Mouse (Mus musculus) thymus, postnatal 25 days (tissue): ENCODE results near the gene Spns1.

Experiments used
- DNase-seq: peaks from one replicate; pipeline ENCODE4 v3.0.0; 2022

Spns1 gene

DNA sequence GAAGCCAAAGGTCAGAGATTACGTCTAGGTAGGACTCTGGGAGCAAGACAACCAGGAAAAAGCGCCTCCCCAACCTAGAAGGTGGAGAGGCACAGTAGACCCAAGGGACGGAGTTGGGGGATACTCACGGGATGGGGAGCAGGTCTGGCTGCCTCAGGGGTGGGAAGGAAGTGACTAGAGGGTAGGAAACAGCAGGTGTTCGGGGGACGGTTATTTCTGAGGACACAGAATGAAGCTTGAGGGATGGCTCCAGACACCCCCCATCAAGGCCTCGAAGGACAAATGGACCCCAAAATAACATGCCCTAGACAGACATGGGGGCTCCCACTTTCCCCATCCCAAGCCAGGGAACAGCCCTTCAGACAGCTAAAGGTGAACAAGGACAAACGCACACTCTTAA is 8.9 kb downstream of the Spns1 start:
- DNase-seq: peak; percentile 54

DNA sequence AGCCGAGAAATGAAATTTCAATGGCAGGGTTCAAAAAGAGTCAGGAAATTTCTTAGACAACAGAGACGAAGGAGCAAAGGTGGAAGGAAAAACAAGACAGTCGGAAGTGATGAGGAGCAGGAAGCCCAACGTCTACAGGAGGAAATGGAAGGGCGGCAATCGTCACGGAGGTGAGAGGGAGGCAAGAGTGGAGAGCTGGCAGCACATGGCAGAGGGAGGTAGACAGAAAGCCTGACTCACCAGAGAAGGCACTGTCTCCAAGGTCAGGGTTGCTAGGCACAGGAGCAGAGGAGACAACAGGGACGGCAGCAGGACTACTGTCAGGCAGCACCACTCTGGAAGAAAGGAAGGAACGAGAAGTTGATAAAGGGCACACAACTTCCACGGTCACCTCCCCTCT is 9.6 kb downstream of the Spns1 start:
- peak; percentile 59 for DNase-seq

DNA sequence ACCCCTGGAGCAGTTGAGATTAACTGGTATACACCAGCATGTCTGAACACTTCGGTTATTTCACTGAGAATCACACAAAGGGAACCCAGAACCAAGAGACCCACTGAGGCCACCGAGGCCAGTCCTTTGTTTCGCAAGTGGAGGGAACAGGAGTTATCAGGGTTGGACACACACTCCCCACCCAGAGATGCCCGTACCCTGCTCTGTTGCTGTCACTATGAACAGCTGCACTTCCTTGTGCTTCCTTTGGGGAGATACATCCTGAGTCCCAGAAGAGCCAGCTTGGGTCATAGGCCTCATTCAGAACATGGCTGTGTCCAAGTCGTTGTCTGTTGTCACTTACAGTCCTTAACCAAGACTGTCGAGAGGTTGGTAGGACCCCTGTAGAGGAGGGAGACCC is 14.2 kb downstream of the Spns1 start:
- no peak for DNase-seq

DNA sequence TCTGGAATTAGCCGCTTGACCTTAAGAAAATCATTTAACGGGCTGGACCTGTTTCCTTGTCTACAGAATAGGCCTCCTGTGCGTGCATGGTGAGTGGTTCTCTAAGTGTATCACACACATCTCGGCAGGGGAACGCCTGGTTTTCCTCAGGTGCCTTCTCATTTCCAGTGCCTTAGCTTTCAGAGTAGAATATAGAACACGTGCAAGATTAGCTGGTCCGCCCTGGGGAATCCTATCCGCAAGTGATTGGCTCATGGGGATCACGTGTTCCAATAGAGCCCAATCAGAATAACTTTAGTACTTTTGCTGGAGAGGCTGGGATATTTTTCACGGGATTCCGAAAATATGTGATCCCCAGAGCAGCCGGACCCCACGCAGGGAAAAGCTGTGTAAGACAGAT is 18.2 kb downstream of the Spns1 start:
- no peak for DNase-seq

DNA sequence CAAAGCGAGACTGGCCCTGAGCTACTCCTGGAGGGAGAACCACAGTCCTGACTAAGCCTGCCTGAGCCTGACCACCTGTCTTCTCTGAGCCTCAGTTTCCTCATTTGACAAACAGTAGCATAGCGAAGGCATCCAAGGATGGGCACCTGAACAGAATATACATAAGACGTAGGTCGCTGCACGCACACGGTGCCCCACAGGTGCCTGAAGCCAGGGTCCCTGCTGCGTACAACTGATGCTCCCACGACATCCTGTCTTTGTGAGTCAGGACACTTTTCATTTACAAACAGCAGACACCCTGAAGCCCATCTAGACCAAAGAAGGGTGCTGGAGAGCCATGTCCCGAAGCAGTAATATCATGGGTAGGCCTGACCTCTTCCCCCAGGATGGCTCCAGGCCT is 18.8 kb downstream of the Spns1 start:
- DNase-seq: no peak

DNA sequence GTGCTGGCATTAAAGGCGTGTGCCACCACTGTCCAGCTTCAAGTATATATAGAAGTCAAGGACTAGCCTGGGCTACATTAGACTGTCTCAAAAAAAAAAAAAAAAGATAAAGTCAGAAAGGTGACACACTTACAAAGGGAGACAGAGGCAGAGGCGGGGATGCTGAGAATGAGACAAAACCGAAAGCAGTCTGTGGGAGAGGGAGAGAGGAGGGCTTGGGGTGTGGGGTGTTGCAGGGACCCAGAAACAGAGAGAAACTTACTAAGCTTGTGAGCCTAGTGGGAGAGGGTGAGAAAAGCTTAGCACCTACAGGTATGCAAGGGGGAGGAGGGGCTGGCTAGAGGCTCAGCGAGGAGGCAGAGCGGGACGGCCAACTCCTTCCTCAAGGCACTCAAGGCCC is 19.4 kb downstream of the Spns1 start:
- no peak for DNase-seq

DNA sequence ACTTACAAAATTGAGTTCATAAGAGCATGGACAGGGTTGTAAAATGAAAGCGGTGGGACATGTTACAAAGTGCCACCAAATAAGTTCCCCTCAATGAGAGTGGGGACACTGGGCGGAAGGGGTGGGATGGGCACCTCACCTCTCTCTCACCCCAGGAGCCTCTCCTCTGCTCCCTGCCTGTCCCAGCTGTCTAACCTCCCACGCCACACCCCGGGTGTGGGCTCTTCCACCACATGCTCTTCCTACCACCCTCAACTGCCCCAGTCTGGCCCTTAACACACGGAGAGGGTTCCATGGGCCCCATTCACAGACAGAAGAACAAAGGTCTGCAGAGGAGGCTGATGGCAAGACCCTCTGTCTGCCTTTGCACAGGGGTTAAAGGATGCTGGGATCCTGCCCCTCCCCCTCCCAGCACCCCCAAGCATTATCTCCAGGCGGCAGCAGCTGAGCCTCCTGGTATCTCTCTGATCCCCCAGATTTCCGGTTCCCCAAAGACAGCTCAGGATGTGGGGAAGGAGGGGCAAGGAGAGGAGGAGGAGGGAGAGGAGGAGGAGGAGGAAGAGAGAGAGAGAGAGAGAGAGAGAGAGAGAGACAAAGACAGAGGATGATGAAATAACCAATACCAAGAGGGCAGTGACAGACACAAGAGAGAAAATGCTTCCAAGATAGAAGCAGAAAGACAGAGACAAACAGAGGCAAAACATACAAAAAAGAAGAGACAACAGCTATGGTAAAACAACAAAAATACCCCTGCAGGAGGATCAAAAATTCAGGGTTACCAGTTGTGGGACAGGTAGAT is 20.3 kb downstream of the Spns1 start:
- DNase-seq: peak; percentile 59

DNA sequence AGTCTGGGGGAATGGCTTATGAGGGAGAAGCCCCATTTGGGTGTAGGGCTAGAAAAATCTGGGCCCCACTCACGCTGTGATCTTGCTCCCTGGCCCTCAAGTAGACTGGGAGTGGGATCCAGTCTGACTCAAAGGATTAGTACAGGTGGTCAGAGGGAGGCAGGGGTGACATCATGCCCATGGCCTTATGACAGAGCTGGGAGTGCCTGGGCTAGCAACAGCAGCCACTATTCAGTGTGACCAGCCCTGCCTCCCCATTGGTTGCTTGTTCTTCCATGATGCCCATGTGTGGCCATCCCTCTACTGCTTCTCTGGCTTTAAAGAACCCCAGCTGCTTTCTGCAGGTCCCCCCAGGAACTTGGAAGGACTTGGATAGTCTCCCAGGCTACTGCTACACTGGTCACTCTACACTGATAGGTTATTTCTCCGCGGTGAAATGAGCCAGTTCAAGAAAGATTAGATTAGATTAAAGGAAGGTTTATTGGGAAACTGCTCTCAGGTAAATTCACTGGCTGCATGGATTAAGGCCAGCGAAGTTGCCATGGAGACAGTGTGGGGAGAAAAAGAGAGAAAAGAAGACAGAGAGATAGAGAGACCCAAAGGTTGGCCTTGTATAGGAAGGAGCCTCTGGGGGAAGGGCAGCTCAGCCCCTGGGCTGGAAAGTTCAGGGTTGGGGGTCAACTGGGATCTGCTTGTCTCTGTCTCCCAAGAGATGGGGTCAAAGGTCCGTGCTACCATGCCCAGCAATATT is 21.2 kb downstream of the Spns1 start:
- DNase-seq: no peak

DNA sequence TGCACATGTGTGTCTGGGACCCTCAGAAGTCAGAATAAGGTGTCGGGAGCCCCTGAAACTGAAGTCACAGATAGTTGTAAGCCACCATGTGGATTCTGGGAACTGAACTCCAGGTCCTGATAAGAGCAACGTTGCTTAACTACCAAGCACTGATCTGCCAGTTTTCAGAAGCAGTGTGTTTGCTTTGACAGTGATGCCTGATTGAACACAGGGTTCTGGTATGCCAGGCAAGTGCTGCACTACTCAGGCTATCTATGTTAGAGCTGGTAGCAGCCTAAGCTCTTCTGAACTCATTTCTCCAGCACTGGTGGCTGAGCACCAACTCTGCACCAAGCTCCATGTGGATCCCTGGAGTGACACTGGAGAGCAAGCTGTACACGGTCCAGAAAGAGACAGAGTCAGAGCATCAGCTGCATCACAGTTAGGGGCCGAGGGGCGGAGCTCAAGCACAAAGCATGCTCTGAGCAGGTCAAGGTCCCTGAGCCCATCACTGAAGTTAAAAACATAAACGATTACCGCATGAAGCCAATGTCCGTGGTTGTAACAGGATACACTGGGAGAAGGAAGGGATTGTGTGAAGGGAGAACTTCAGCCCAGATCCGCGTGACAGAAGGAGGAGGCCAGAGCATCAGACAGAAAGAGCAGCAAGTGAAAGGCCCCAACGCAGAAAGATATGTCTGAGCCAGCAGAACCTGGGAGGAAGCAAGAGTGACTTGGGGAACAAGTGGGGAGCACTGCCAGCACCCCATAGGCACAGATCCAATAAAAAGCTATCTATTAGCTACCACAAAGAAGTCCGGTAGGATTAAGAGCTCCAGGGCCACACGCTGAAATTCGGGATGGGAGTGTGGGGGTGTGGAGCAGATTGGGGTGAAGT is 22.3 kb downstream of the Spns1 start:
- no peak for DNase-seq

DNA sequence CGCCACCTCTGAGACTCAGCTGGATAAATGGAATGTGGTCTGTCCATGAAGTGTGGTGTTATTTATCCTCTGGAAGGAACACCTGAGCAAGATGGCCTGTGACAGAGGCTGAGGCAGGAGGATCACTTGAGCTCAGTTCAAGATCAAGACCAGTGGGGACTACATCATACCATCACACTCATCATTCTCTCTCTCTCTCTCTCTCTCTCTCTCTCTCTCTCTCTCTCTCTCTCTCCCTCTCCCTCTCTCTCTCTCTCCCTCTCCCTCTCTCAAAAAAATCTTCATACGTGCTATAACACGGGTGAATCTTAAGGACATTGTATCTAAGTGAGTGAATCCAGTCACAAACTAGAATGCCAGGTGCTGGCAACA is 23.3 kb downstream of the Spns1 start:
- no peak for DNase-seq

DNA sequence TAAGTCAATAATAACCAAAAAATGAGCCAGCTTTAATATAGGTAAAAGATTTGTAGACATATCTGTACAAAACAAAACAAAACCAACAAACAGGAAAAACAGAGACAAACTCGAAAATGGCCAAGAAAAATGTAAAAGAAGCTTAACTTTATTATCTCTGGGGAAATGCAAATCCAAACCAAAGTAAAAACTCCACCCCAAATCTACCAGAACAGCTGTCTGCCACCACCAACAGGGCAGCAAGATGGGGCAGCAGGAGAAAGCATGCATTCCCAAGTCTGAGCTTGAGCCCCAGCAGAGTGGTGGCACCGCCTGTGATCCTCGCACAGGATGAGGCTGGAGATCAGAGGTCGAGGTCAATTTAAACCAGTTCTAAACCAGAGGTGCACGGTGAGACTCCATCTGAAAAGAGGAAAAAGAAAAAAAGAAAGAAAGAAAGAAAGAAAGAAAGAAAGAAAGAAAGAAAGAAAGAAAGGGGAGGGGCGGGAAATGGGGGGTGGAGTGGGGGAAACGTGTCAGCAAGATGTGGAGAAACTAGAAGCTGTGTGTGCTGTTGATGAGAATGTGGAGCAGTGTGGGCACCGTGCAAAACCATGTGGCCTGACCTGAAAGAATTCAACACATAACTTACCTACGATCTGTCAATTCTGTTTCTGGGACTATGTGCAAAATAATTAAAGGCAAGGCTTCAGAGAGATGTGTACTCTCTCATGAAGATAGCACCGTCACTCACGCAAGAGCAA is 23.8 kb downstream of the Spns1 start:
- no peak for DNase-seq

DNA sequence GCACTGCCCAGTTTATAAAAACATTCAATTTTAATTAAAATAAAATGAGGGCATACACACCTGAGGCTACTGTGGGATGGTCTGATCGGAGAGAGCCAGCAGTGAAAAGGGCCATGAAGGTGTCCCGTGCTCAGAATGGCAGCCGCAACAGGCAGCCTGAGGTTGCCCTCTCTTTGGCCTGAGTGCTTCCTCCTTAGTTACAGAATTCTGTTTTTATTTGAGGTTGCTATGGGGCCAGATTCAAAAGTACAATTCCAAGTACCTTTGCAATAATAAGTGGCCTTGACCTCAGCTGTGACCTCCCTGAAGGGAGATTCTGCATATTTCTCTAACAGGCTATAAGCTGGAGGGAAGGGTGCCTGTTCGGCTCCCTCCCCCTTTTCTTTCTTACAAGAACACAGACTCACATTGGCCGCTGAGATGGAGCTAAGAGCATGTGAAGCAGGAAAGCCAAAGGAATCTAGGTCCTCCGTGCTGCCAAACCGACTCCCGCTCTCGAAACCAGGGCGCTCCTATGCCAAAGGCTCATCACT is 25.8 kb downstream of the Spns1 start:
- DNase-seq: no peak

DNA sequence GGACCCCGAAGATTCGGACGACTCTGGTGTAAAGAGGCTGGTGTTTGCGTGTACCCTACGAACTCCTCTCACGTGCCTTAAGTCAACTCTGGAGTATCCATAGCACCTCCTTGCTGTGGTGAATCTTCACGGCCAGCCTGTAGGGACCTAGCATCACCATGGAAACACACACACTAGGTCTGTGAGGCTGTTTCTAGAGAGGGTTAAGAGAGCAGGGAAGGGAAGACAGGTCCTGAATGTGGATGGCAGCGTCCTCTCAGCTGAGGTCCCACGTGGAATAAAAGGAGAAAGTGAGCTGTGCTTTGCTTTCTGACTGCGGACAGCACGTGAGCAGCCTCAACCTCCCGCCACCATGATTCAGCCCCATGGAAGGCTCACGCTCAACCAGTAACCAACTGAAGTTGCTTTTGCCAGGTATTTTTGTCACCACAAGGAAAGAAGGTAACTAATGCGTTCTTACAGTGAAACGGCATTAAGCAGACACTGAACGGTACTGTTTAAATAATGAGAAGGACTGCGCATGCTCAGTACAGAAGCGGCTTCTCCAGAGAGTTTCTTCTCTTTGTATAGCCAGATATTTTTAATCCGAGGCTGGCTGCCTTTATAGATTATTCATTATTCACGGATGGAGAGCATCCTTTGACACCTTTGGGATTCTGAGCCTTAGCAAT is 26.4 kb downstream of the Spns1 start:
- DNase-seq: no peak

DNA sequence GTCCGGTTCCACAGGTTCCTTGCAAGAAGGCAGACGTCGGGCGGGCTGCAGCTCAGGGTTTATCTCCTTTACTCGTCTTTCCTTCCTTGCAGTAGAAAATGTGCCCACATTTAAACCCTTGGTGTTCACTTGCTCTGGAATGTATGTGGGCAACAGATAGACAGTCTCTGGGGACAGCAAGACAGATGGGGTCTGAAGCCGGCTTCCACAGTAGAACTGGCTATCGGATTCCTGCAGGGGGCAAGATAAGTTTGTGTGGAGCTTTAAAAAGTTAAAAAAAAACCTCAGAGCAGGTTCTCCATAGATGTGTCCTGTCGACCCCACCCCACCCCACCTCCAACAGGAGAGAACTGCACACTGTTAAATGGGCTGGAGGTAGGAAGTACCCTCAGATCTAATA is 29.0 kb downstream of the Spns1 start:
- DNase-seq: no peak

DNA sequence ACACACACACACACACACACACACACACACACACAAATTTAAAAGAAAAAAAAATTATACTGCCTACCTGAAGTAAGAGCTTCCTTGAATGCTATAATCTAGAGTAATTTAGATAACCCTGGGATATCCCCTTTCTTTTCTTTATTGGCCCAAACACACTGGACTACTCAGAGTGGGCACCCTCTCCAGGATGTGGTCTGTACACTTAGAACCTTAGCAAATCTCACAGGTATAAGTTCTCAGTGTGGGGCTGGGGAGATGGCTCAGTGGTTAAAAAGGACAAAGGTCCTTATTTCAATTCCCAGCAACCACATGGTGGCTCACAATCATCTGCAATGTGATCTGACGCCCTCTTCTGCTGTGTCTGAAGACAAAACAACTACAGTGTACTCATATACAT is 30.2 kb downstream of the Spns1 start:
- no peak for DNase-seq

DNA sequence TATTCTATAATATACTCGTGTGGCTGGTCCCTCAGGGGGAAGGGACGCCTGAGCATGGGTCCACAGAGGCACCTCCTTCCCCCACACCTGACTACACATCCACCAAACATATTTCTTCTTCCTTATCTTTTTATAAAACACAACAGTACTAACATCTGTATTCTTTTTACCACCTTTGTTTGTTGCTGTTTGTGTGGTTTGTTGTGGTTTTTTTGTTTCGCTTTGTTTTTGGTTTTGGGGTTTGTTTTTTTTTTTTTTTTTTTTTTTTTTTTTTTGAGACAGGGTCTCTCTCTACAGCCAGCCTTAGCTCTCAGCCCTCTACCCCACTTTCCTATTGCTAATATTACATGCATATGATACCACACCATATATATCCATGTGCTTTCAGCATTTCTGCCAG is 31.3 kb downstream of the Spns1 start:
- no peak for DNase-seq

DNA sequence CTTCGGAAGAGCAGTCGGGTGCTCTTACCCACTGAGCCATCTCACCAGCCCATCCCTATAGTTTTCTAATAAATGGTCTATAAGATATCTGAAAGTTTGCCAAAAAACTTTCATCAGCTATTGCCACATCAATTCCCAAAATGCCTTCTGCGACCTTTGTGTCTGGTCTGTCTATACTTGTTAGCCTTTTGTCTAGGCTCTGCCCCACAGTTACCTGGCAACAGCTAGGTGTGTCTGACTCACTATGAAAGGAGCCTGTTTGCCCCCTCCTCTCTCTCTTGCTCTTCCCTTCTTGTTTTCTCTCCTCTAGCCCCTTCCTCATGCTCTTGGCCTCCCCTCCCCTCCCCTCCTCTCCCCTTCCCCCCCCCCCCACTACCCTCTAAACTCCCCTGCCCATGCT is 31.7 kb downstream of the Spns1 start:
- no peak for DNase-seq

DNA sequence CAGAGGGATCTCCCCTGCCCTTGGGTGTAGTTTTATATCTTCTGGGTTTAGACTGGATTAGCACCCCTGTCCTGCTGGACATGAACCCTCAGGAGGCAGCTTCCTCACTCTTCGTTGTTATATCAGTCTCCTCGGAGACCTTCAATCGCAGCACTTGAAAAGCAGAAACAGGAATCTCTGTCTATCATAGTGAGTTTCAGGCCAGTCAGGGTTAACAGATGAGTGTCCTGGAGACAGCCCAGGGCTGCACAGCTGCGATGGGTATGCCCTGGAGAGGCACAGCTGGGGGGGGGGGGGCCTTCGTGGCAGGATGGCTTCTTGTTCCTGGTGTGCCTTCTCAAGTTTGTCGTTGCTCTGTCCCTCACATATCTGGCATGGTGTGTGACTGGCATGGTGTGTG is 36.4 kb downstream of the Spns1 start:
- no peak for DNase-seq

DNA sequence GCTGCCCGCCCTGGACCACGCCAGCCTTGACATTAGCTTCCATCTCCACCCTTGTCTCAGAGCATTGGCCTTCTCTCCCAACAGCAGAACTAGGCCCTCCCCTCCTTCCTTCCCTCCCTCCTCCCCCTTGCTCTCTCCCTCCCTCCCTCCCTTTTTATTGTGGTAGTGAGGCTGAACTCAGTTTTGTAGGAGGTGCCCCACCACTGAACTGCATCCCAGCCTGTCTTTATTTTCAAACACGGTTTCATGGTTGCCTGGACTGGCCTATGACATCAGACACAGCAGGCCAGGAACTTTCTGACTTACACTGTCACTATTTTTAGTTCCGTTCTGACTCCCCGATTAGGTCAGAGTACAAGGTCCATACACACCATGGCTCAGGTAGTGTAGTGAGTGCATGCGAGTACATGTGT is 37.0 kb downstream of the Spns1 start:
- no peak for DNase-seq

DNA sequence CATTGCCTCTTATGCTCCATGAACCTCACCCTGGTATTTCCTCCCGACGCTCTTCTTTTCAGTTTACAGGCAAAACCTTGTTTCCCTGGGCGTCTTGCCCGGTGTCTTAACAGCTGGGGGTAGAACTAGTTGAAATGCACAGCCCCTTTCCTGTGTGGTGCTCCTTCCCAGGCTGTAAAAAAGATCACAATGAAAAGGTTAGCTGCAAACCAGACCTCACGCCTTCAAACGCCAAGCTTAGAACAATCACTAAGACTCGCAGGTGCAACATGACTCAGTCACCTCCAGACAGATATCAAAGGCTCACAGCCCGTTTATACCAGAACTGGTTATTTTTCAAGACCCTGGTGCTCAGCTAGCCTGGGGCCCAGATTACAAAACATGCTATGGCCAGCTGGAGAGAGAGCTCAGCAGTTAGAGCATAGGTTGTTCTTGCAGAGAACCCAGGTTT is 37.7 kb downstream of the Spns1 start:
- peak; percentile 70 for DNase-seq

DNA sequence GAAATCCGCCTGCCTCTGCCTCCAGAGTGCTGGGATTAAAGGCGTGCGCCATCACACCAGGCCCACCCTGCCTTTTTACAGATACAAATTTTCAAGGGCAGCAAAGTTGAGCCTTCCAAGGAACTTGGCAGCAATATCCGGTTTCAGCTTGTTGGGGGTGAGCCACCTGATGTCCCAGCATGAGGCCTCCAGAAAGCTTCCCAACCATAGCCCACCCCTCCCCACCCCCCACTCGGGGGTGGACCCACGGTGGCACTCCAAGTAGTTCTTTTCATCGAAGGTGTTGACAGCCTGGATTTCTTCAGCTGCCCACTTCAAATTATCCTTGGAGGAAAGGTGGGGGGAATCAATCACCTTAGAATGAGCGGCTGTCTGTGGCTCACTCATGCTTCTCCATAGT is 38.3 kb downstream of the Spns1 start:
- no peak for DNase-seq

DNA sequence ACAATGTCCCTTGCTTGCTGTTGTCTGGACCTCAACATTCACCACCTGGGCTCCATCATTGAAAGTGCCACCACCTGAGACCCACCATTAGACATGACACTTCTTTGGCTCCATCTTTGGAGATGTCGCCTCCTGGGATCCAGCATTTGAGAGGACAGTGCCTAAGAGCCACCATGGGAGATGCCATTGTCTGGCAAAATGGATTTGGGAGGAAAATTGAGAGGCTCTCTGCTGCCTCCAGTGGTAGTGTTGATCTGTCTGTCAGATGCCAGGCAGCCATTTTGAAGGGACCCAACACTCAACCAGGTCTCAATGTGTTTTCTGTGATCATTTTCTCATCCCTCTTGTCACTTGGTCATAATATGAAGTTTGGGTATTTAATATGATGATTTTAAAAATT is 41.7 kb downstream of the Spns1 start:
- no peak for DNase-seq
